Mouse (Mus musculus) heart, postnatal 0 days (tissue): ENCODE data around the gene Fkbp14. TPM values are rescaled to one million over a fixed set of nuclear protein-coding genes. Genes with fewer than 3 reads are reported as not detected.
A peak's percentile ranks its signal among the peaks of the same experiment; 100 is the strongest.

ENCODE experiments used
- ATAC-seq: fragments of 200-750 bp; cut with Nextera tagmentation; 2 replicates; pipeline ENCODE4 v1.8.0; 2017; ENCODE audit warnings: low read depth, moderate number of reproducible peaks, moderate library complexity; ENCODE audit not compliant: insufficient read depth
- DNase-seq: peaks from one replicate; pipeline ENCODE4 v3.0.0-alpha.2; 2016; ENCODE audit warnings: low spot score
- H3K27ac ChIP-seq: fragments of 300-500 bp; sonication (generic); 2 replicates; pipeline ENCODE4 v1.5.1; 2014; ENCODE audit warnings: low read depth, mild to moderate bottlenecking
- H3K27me3 ChIP-seq: fragments of 300-500 bp; sonication (generic); 2 replicates; pipeline ENCODE4 v1.6.1; 2014; ENCODE audit warnings: low read length, mixed read lengths; ENCODE audit not compliant: control insufficient read depth, insufficient read depth
- H3K36me3 ChIP-seq: fragments of 300-500 bp; sonication (generic); replicated peaks from 2 replicates; pipeline ENCODE4 v1.6.1; 2014; ENCODE audit warnings: low read length, mixed read lengths; ENCODE audit not compliant: control insufficient read depth, insufficient read depth
- H3K4me1 ChIP-seq: fragments of 300-500 bp; sonication (generic); 2 replicates; pipeline ENCODE4 v1.6.1; 2014; ENCODE audit warnings: antibody characterized with exemption; ENCODE audit not compliant: control insufficient read depth, insufficient read depth
- H3K4me2 ChIP-seq: fragments of 300-500 bp; sonication (generic); 2 replicates; pipeline ENCODE4 v1.6.1; 2014; ENCODE audit warnings: low read depth, mild to moderate bottlenecking, low read length, moderate library complexity
- H3K4me3 ChIP-seq: fragments of 300-500 bp; sonication (generic); 2 replicates; pipeline ENCODE4 v1.5.1; 2014; ENCODE audit warnings: low read depth, low read length
- H3K9ac ChIP-seq: fragments of 300-500 bp; sonication (generic); replicated peaks from 2 replicates; pipeline ENCODE4 v1.6.1; 2014; ENCODE audit warnings: low read depth, low read length, mixed read lengths
- H3K9me3 ChIP-seq: fragments of 300-500 bp; sonication (generic); replicated peaks from 2 replicates; pipeline ENCODE4 v1.6.1; 2016; ENCODE audit warnings: low read length; ENCODE audit not compliant: control insufficient read depth
- CTCF ChIP-seq: IDR thresholded peaks from 2 replicates; pipeline ENCODE4 v1.5.1; 2016; ENCODE audit warnings: antibody characterized with exemption, control low read depth, low read depth
- EP300 ChIP-seq: IDR thresholded peaks from 2 replicates; pipeline ENCODE4 v1.6.1; 2016; ENCODE audit warnings: antibody characterized with exemption, low read depth
- WGBS: fragments of 180-500 bp; shearing (Covaris S2); extraction: QIAGEN DNeasy Blood & Tissue Kit; methylation state at CpG from one replicate; pipeline ENCODE4 v1.1.7; 2014; 5-methylcytosine and 5-hydroxymethylcytosine counted together
- polyA plus RNA-seq: library from polyadenylated mRNA; unstranded; fragments of >200 nt; fragmentation: Nextera tagmentation; extraction: Ambion mirVana; gene quantifications from 2 replicates; pipeline ENCODE4 v1.2.1, GENCODE M21; 2015
- total RNA-seq: library from RNA; depleted of rRNA; stranded (reverse); fragments of >200 nt; gene quantifications from 2 replicates; pipeline ENCODE4 v1.2.3, GENCODE M21; 2014; ENCODE audit warnings: low replicate concordance

Fkbp14 gene
- total and polyA plus RNA-seq, 2 experiments from 2014 or later = 11.8 to 16.4 TPM

DNA sequence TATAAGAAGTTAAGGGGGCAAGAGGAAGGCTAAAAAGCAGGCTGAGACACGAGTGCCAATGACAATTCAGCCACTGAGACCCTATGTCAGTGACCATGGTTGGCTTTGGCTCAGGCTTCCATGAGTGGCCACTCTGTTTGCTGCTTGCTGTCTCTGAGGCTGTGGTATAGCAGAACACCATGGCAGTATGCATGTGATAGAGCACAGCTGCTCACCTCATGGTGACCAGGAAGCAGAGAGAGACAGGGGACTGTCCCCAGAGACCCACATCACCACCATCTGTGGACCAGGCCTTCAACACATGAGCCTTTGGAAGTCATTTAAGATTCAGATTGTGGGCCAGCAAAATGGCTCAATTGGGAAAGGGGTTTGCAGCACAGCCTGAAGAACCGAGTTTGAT lies 53.5 kb downstream of the Fkbp14 start:
- no peak overlapping the region for H3K4me2 ChIP-seq
- H3K9me3 ChIP-seq = no peaks in the 10 kb centered on the region
- H3K9ac ChIP-seq = no peak overlapping the region
- peaks cover 12% of the 10 kb centered on the region for H3K4me1 ChIP-seq
- H3K36me3 ChIP-seq = no peaks in the 10 kb centered on the region
- WGBS = 63% methylated on average over 2 of the region's 2 CpGs
- no peak overlapping the region for H3K27ac ChIP-seq
- no peak for DNase-seq
- H3K27me3 ChIP-seq = no peaks in the 10 kb centered on the region
- ATAC-seq = no peak
- no peak overlapping the region for H3K4me3 ChIP-seq
- TF ChIP-seq EP300 = no peak
- TF ChIP-seq CTCF = no peak

- DNase-seq = no peak
- Histone ChIP-seq H3K27ac (no peak overlapping the region), H3K36me3 (no peaks in the 10 kb centered on the region), H3K27me3 (no peaks in the 10 kb centered on the region), H3K4me3 (no peak overlapping the region), H3K4me1 (peaks cover 7% of the 10 kb centered on the region), H3K4me2 (no peak overlapping the region), H3K9ac (no peak overlapping the region), H3K9me3 (no peaks in the 10 kb centered on the region)
- TF ChIP-seq EP300 (no peak), CTCF (no peak)
- WGBS = 76% methylated on average over 7 of the region's 7 CpGs
- no peak for ATAC-seq
Observed at GRCm38 (mm10) chr6:54542836-54543235, 54.3 kb downstream of the Fkbp14 start.

DNA sequence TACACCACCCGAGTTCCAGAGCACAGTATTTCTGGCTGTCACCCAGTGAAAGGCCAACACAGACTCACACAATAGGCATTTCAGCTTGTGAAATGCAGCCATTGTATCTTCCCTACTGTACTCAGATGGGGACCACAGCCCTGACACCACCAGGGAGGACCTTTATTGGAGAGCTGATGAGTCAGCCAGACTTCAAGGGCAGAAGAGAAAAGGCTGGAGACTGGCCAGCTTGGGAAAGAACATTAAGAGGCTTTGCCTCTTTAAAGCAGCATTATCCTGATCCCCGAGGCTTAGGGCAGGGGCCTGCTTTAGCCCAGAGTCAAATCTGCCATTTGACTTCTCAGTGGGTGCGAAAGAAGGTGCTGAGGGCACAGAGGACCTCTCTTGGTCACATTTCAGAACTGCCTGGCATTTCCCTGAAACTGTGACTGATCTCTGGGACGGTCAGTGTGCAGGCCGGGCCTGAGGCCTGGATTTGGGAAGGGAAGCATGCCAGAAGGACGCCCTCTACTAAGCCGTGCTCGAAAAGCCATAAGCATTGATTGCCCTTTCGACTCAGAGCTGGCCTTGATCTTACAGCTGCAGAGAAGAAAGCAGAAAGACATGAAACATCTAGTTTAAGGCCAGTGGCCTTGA lies 56.7 kb downstream of the Fkbp14 start:
- Histone ChIP-seq H3K27me3 (no peaks in the 10 kb centered on the region), H3K36me3 (no peaks in the 10 kb centered on the region), H3K27ac (0 out of 2 replicates have a peak overlapping the region, but pooled peaks have one; percentile 9), H3K4me2 (no peak overlapping the region), H3K4me3 (no peak overlapping the region), H3K4me1 (peaks cover 11% of the 10 kb centered on the region), H3K9me3 (no peaks in the 10 kb centered on the region), H3K9ac (no peak overlapping the region)
- TF ChIP-seq CTCF (no peak), EP300 (no peak)
- peak; percentile 37 for DNase-seq
- WGBS = 38% methylated on average over 9 of the region's 9 CpGs
- peak; percentile 46 for ATAC-seq

DNA sequence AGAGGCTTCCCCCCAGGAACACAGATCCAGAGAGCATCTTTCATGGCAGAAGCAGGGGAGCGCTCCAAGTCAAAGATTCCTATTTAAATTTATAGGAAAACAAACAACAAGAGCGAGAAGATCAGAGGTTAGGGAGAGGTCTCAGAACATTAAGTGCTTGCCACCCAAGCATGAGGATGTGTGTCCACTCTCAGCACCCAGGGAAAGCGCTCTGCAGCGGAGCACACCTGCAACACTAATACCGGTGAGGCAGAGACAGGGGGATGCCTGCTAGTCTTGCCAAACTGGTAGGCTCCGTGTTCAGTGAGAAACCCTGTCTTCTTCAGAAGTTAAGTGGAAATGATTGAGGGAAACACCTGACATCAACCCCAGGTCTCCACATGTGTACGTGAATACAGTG lies 57.7 kb downstream of the Fkbp14 start:
- Histone ChIP-seq H3K4me2 (no peak overlapping the region), H3K9ac (no peak overlapping the region), H3K4me3 (no peak overlapping the region), H3K4me1 (peaks cover 11% of the 10 kb centered on the region), H3K27ac (no peak overlapping the region), H3K9me3 (no peaks in the 10 kb centered on the region), H3K36me3 (no peaks in the 10 kb centered on the region), H3K27me3 (no peaks in the 10 kb centered on the region)
- TF ChIP-seq CTCF = no peak
- TF ChIP-seq EP300 = no peak
- 93% methylated on average over 7 of the region's 7 CpGs for WGBS
- DNase-seq = no peak
- ATAC-seq = no peak

DNA sequence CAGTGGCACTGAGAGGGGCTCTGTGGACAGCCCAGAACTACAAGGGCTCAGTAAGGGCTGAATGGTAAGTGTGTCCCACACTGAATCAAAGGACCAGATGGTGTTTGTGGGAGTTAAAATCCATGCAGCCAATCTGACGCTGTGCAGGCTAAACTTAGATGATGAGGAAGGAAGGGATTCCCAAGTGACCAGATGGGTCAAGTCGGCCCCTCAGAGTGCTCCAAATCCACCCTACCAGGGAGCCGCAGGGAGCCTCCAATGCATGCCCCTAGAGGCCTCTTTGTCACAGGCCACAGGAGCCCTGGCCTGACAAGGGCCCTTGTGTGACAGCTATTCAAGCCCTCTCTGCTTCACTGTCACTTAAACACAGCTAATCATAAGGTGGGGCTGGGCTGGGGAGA lies 58.3 kb downstream of the Fkbp14 start:
- peaks cover 11% of the 10 kb centered on the region for H3K4me1 ChIP-seq
- H3K27me3 ChIP-seq = no peaks in the 10 kb centered on the region
- no peak overlapping the region for H3K4me2 ChIP-seq
- 26% methylated on average over 3 of the region's 3 CpGs for WGBS
- H3K9ac ChIP-seq = no peak overlapping the region
- H3K4me3 ChIP-seq = no peak overlapping the region
- no peak overlapping the region for H3K27ac ChIP-seq
- no peak for TF ChIP-seq CTCF
- TF ChIP-seq EP300 = no peak
- no peaks in the 10 kb centered on the region for H3K36me3 ChIP-seq
- no peak for ATAC-seq
- no peaks in the 10 kb centered on the region for H3K9me3 ChIP-seq
- no peak for DNase-seq

DNA sequence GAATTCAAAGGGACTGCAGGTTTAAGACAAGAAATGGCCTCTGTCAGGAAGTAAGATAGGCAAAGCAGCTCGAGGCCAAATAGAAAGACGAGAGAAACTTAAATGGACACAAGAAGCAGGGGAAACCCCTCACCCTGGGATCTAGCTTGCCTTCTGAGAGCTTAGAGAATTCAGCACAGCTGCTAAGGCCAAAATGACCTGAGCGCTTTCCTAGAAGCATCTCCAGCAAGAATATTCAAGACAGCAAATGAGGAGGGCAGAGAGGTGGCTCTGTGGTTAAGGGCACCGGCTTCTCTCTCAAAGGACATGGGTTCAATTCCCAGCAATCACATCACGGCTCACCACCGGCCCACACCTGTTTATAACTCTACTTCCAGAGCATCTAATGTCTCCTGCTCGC lies 60.1 kb downstream of the Fkbp14 start:
- Histone ChIP-seq H3K9me3 (no peaks in the 10 kb centered on the region), H3K27me3 (no peaks in the 10 kb centered on the region), H3K9ac (no peak overlapping the region), H3K4me3 (no peak overlapping the region), H3K4me2 (no peak overlapping the region), H3K36me3 (no peaks in the 10 kb centered on the region), H3K4me1 (peaks cover 11% of the 10 kb centered on the region), H3K27ac (no peak overlapping the region)
- WGBS = 75% methylated on average over 7 of the region's 7 CpGs
- TF ChIP-seq CTCF = no peak
- no peak for TF ChIP-seq EP300
- ATAC-seq (no peak), DNase-seq (no peak)
